Mouse (Mus musculus) splenic B cell, adult 2 months (primary cell): Measurements from ENCODE around the gene Tomm40.

ENCODE experiments used
- DNase-seq: peaks from one replicate; pipeline ENCODE4 v3.0.0-alpha.2; 2011; ENCODE audit warnings: low read depth, low spot score
- H3K27me3 ChIP-seq: 2 replicates; pipeline ENCODE4 v1.6.1; 2012; ENCODE audit warnings: mild to moderate bottlenecking, low read length, moderate library complexity, mixed read lengths; ENCODE audit not compliant: control insufficient read depth, poor library complexity, insufficient read depth, severe bottlenecking
- H3K36me3 ChIP-seq: 2 replicates; pipeline ENCODE4 v1.6.1; 2012; ENCODE audit warnings: mild to moderate bottlenecking, low read length, moderate library complexity, mixed read lengths; ENCODE audit not compliant: control insufficient read depth, poor library complexity, insufficient read depth, severe bottlenecking

Tomm40 gene

GRCm38 (mm10) chr7:19675824-19676223 lies 39.4 kb downstream of the Tomm40 start:
- Histone ChIP-seq H3K27me3 (no peaks in the 10 kb centered on the region), H3K36me3 (no peaks in the 10 kb centered on the region)
- no peak for DNase-seq

- no peaks in the 10 kb centered on the region for H3K36me3 ChIP-seq
- DNase-seq: no peak
- no peaks in the 10 kb centered on the region for H3K27me3 ChIP-seq
These were observed 42.0 kb downstream of the Tomm40 start for GRCm38 (mm10) chr7:19673083-19673699.

DNA sequence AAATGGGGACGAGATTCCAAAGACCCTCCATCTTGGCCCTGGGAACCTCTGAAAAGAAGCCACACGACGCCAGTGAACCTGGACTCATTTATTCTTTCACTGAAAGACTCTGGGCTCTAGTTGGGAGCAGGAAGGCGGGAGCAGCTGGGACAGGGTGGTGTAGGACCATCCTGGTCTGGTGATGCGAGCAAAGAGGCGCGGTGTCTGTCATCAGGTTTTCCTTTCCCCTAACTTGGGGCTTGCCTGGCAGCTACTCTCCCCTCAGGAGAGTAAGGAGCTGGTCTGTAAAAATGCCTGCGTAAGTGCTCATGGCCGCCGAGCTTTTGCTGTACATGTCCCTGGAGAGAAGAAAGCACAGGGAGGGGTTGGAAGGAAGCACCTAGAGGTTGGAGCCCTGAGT lies 43.7 kb downstream of the Tomm40 start:
- DNase-seq: no peak
- no peaks in the 10 kb centered on the region for H3K27me3 ChIP-seq
- no peaks in the 10 kb centered on the region for H3K36me3 ChIP-seq

- Histone ChIP-seq H3K27me3 (no peaks in the 10 kb centered on the region), H3K36me3 (no peaks in the 10 kb centered on the region)
- peak; percentile 96 for DNase-seq
These were observed 46.1 kb downstream of the Tomm40 start for GRCm38 (mm10) chr7:19668947-19669721.

GRCm38 (mm10) chr7:19667434-19667833 lies 47.8 kb downstream of the Tomm40 start:
- peak; percentile 76 for DNase-seq
- Histone ChIP-seq H3K27me3 (no peaks in the 10 kb centered on the region), H3K36me3 (no peaks in the 10 kb centered on the region)

- no peaks in the 10 kb centered on the region for H3K27me3 ChIP-seq
- peak; percentile 33 for DNase-seq
- no peaks in the 10 kb centered on the region for H3K36me3 ChIP-seq
These were observed 48.5 kb downstream of the Tomm40 start for GRCm38 (mm10) chr7:19666750-19667149.

- no peaks in the 10 kb centered on the region for H3K36me3 ChIP-seq
- peak; percentile 98 for DNase-seq
These were observed 50.0 kb downstream of the Tomm40 start, which contains the start of gene Clptm1 for GRCm38 (mm10) chr7:19664955-19665841. Clptm1 (minus strand) TSS chr7:19665033.

GRCm38 (mm10) chr7:19664455-19664954 lies 50.7 kb downstream of the Tomm40 start:
- H3K27me3 ChIP-seq: no peaks in the 10 kb centered on the region
- no peak for DNase-seq
- H3K36me3 ChIP-seq: no peaks in the 10 kb centered on the region

More at GRCm38 (mm10) chr7:19664955-19665841, 50.0 kb downstream of the Tomm40 start, which contains the start of gene Clptm1:
- no peaks in the 10 kb centered on the region for H3K27me3 ChIP-seq

DNA sequence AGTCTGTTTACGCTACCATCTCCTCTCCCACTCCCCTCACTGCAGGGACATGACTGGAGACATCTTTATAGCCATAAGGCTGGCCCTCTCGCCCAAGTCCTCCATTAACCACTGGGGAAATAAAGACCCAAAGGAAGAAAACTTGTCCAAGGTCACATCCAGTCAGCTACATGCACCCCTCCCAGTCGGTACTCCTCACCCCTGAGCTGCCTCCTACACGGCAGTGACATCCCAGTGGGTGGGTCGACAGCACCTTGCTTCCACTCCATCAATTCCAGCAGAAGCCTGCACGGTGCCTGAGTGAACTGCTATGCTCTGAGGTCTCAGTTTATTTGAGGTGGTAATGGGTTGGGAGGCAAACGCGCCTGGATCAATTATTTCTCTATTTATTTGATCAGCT lies 51.3 kb downstream of the Tomm40 start:
- no peak for DNase-seq
- Histone ChIP-seq H3K27me3 (no peaks in the 10 kb centered on the region), H3K36me3 (no peaks in the 10 kb centered on the region; the same call in 1 of the 2 replicates)

- Histone ChIP-seq H3K27me3 (no peaks in the 10 kb centered on the region), H3K36me3 (peaks cover 8% of the 10 kb centered on the region)
- DNase-seq: no peak
These were observed 62.6 kb downstream of the Tomm40 start for GRCm38 (mm10) chr7:19652614-19653013.
